Mouse (Mus musculus): ENCODE measurements around the gene Sec13. TPM values are rescaled to one million over a fixed set of nuclear protein-coding genes. Genes with fewer than 3 reads are reported as not detected.
"Not testable (repeated sequence)": the region's sequence is repeated elsewhere in the genome, so short reads cannot be mapped to it uniquely, and the experiment has no call there.

The Sec13 gene
- polyA plus RNA-seq, 1 experiment from 2014 or later: 244 TPM

DNA sequence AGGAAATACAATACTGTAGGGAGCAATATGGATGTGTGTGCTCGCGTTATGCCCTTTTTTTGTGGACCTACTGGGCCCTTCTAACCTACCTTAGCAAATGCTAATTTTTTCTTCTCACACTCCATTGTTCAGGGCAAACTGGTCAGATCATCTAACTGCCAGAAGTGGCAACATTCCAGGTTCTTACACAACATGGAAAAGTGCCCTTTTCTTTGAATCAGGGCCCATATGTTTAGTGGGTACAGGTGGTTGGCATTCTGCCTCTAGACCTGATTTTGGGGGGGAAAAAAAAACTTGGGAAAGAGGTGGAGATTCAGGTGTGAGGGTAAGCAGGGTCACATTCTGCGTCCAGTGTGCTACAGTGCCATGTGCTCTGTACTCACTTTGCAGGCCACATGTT is 23.0 kb downstream of the Sec13 start:
- ATAC-seq (ENCODE audit: insufficient read depth, low FRiP score): no peak
- no peak overlapping the region for H3K27ac ChIP-seq (ENCODE audit: low read length)
- no peaks in the 10 kb centered on the region for H3K9me3 ChIP-seq (replicated peaks; ENCODE audit: control insufficient read depth, low read length)
- peaks cover 17% of the 10 kb centered on the region; the same call in 1 of the 2 replicates for H3K36me3 ChIP-seq (ENCODE audit: control insufficient read depth, insufficient read depth, low read length)
- H3K27me3 ChIP-seq (ENCODE audit: control insufficient read depth, insufficient read depth, low read length): no peaks in the 10 kb centered on the region
- H3K9ac ChIP-seq (ENCODE audit: low read length): no peak overlapping the region
- H3K4me1 ChIP-seq (ENCODE audit: control insufficient read depth, insufficient read depth, low read length): no peaks in the 10 kb centered on the region
- 88% methylated on average over 3 of the region's 3 CpGs for WGBS
- H3K4me3 ChIP-seq (replicated peaks; ENCODE audit: low read length): no peak overlapping the region
- no peak overlapping the region for H3K4me2 ChIP-seq (ENCODE audit: low read depth, low read length)

- H3K27ac ChIP-seq (ENCODE audit: low read length): no peak overlapping the region
- no peaks in the 10 kb centered on the region for H3K27me3 ChIP-seq (ENCODE audit: control insufficient read depth, insufficient read depth, low read length)
- H3K4me1 ChIP-seq (ENCODE audit: control insufficient read depth, insufficient read depth, low read length): no peaks in the 10 kb centered on the region
- H3K4me3 ChIP-seq (replicated peaks; ENCODE audit: low read length): no peak overlapping the region
- ATAC-seq (ENCODE audit: insufficient read depth, low FRiP score): no peak
- peaks cover 22% of the 10 kb centered on the region; the same call in 1 of the 2 replicates for H3K36me3 ChIP-seq (ENCODE audit: control insufficient read depth, insufficient read depth, low read length)
- H3K9me3 ChIP-seq (replicated peaks; ENCODE audit: control insufficient read depth, low read length): no peaks in the 10 kb centered on the region
- no peak overlapping the region for H3K4me2 ChIP-seq (ENCODE audit: low read depth, low read length)
- no peak overlapping the region for H3K9ac ChIP-seq (ENCODE audit: low read length)
- 37% methylated on average over 1 of the region's 1 CpGs for WGBS
Measured at GRCm38 (mm10) chr6:113714797-113715196, 25.7 kb downstream of the Sec13 start.

- no peaks in the 10 kb centered on the region for H3K27me3 ChIP-seq (ENCODE audit: control insufficient read depth, insufficient read depth, low read length)
- H3K4me2 ChIP-seq (ENCODE audit: low read depth, low read length): no peak overlapping the region
- no peak overlapping the region for H3K9ac ChIP-seq (ENCODE audit: low read length)
- H3K4me1 ChIP-seq (ENCODE audit: control insufficient read depth, insufficient read depth, low read length): no peaks in the 10 kb centered on the region
- H3K9me3 ChIP-seq (replicated peaks; ENCODE audit: control insufficient read depth, low read length): no peaks in the 10 kb centered on the region
- WGBS: 84% methylated on average over 2 of the region's 2 CpGs
- no peak overlapping the region for H3K27ac ChIP-seq (ENCODE audit: low read length)
- H3K4me3 ChIP-seq (replicated peaks; ENCODE audit: low read length): no peak overlapping the region
- peaks cover 24% of the 10 kb centered on the region for H3K36me3 ChIP-seq (ENCODE audit: control insufficient read depth, insufficient read depth, low read length)
- ATAC-seq (ENCODE audit: insufficient read depth, low FRiP score): no peak
Measured at GRCm38 (mm10) chr6:113714276-113714675, 26.3 kb downstream of the Sec13 start.

DNA sequence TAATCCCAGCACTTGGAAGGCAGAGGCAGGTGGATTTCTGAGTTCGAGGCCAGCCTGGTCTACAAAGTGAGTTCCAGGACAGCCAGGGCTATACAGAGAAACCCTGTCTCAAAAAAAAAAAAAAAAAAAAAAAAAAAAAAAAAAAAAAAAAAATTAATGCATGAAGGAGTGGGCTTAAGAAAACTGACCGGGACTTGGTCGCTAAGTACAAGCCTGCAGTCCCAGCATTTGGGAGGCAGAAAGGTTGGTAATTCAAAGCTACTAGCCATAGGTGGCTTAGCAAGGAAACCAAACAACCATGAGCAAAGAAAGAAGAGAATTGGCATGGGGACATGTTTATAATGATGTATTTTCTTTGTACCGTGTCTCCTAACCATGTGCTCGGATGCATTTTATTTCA is 27.2 kb downstream of the Sec13 start:
- not testable (repeated sequence) for H3K9me3 ChIP-seq (replicated peaks; ENCODE audit: control insufficient read depth, low read length); H3K27me3 ChIP-seq (ENCODE audit: control insufficient read depth, insufficient read depth, low read length); H3K4me2 ChIP-seq (ENCODE audit: low read depth, low read length); ATAC-seq (ENCODE audit: insufficient read depth, low FRiP score); H3K4me1 ChIP-seq (ENCODE audit: control insufficient read depth, insufficient read depth, low read length); H3K27ac ChIP-seq (ENCODE audit: low read length); H3K4me3 ChIP-seq (replicated peaks; ENCODE audit: low read length); H3K9ac ChIP-seq (ENCODE audit: low read length)
- 85% methylated on average over 5 of the region's 5 CpGs for WGBS
- peaks cover 22% of the 10 kb centered on the region for H3K36me3 ChIP-seq (ENCODE audit: control insufficient read depth, insufficient read depth, low read length)

DNA sequence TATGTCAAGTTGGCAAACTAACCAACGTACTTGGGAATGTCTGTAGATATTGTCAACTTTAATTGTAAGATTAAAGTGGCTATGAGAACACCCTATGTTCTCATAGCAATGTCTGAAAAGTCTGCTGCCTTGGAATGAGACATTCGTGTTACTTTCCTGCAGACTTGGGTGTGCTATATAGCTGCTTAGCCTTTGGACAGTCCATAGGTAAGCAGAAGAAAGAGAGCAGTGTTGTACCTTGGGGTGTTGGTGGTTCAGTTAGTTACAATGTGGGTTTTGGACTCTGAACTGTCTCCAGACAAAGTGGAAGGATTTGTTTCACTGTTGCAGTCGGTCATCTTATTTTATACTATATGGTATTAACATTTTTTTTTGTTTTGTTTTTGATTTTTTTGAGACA is 27.8 kb downstream of the Sec13 start:
- no peaks in the 10 kb centered on the region for H3K27me3 ChIP-seq (ENCODE audit: control insufficient read depth, insufficient read depth, low read length)
- no peaks in the 10 kb centered on the region for H3K4me1 ChIP-seq (ENCODE audit: control insufficient read depth, insufficient read depth, low read length)
- no peak overlapping the region for H3K4me2 ChIP-seq (ENCODE audit: low read depth, low read length)
- peaks cover 22% of the 10 kb centered on the region for H3K36me3 ChIP-seq (ENCODE audit: control insufficient read depth, insufficient read depth, low read length)
- WGBS: 92% methylated on average over 3 of the region's 3 CpGs
- H3K4me3 ChIP-seq (replicated peaks; ENCODE audit: low read length): no peak overlapping the region
- H3K9me3 ChIP-seq (replicated peaks; ENCODE audit: control insufficient read depth, low read length): no peaks in the 10 kb centered on the region
- H3K27ac ChIP-seq (ENCODE audit: low read length): no peak overlapping the region
- no peak overlapping the region for H3K9ac ChIP-seq (ENCODE audit: low read length)
- no peak for ATAC-seq (ENCODE audit: insufficient read depth, low FRiP score)

DNA sequence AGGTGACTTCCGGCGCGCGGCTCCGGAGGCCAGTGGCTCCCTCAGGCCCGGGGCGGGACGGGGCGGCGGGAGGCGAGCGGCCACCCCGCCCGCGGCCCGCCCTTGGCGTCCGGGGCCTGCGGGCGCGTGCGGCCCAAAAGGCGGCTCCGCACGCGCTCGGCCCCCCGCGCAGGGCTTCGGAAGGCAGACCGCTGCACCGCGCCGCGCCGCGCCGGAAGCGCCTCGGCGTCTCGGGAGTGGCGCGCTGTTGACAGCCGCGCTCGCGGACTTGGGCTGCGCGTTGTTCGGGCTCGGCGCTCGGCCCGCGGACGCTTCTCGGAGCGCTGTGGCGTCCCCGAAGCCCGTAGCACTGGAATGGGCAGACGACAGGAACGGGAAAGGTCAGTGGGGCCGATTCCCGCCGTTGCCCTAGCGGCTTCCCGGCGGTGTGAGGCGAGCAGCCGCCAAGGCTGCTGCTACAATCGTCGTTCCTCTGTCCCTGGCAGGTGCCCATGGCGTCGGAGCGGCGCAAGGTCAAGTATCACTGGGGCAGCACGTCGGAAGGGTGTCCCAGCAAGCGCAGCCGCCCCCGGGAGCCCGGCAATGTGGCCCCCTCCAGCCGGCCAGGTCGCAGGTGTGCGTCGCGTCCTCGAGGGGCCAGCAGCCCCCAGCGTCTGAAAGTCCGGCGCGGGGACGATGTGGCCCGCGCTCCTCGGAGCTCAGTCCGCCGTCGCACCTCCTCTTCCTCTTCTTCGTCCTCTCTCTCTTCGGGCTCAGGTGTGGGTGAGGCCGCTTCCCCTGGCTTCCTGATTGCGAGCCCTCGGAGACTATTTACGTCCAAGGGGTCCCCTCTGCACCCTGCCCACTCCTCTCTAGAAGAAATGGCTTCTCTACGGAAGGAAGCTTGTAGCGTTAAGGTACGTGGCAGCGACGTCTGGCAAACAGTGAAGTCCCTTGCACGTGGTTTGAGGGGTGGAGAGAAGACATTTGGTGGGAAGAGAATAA is 43.0 kb downstream of the Sec13 start:
- Histone ChIP-seq H3K27me3 (ENCODE audit: control insufficient read depth, insufficient read depth, low read length) (no peaks in the 10 kb centered on the region), H3K27ac (ENCODE audit: low read length) (peak overlapping the region; percentile 93), H3K4me1 (ENCODE audit: control insufficient read depth, insufficient read depth, low read length) (peaks cover 21% of the 10 kb centered on the region), H3K36me3 (ENCODE audit: control insufficient read depth, insufficient read depth, low read length) (peaks cover 10% of the 10 kb centered on the region; the same call in 1 of the 2 replicates), H3K9ac (ENCODE audit: low read length) (peak overlapping the region; percentile 90), H3K4me2 (ENCODE audit: low read depth, low read length) (peak overlapping the region; percentile 96), H3K4me3 (replicated peaks; ENCODE audit: low read length) (peak overlapping the region; percentile 95), H3K9me3 (replicated peaks; ENCODE audit: control insufficient read depth, low read length) (no peaks in the 10 kb centered on the region)
- WGBS: under 1% methylated on average over 89 of the region's 113 CpGs
- no peak; the same call in 1 of the 2 replicates for ATAC-seq (ENCODE audit: insufficient read depth, low FRiP score)

- peak within 1 kb of the TSS; percentile 90 for H3K9ac ChIP-seq (ENCODE audit: low read length)
- H3K9me3 ChIP-seq (replicated peaks; ENCODE audit: control insufficient read depth, low read length): no peaks in the 10 kb centered on the region
- H3K4me1 ChIP-seq (ENCODE audit: control insufficient read depth, insufficient read depth, low read length): peaks cover 21% of the 10 kb centered on the region
- no peaks in the 10 kb centered on the region for H3K27me3 ChIP-seq (ENCODE audit: control insufficient read depth, insufficient read depth, low read length)
- H3K27ac ChIP-seq (ENCODE audit: low read length): peak within 1 kb of the TSS; percentile 93
- H3K4me2 ChIP-seq (ENCODE audit: low read depth, low read length): peak within 1 kb of the TSS; percentile 96
- H3K36me3 ChIP-seq (ENCODE audit: control insufficient read depth, insufficient read depth, low read length): peaks cover 2% of the 10 kb centered on the region; the same call in 1 of the 2 replicates
- ATAC-seq (ENCODE audit: insufficient read depth, low FRiP score): peak; percentile 99
- H3K4me3 ChIP-seq (replicated peaks; ENCODE audit: low read length): peak within 1 kb of the TSS; percentile 95
- WGBS: under 1% methylated on average over 58 of the region's 58 CpGs
Measured at GRCm38 (mm10) chr6:113696582-113697221, 43.8 kb downstream of the Sec13 start, which contains the start of gene Tatdn2. Tatdn2 (plus strand) TSS chr6:113697050.

DNA sequence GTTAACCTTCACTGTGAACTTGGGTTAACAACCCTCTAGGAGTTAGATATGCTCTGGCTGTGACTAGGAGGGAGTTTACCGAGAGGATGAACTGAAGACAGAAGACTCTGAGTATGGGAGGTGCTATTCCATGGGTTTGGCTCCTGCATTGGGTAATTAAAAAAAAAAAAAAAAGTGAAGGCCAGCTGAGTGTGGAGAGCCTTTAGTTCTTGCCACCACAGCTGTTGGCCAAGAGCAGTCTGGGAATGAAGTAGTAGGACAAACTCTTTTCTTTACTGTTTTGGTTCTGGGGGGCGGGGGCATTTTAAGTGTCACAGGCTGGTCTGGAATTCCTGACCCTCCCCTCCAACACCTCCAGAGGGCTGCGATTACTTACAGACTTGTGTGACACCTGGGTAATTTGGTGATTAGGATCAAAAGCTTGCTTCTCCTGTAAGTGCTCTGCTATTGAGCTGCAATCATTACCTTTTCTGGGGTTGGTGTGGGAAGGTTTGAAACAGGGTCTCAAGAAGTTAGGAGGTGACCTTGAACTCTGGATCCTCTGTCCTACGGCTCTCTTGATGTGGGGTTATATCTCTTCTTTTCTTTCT is 44.7 kb downstream of the Sec13 start:
- H3K4me2 ChIP-seq (ENCODE audit: low read depth, low read length): peak overlapping the region; percentile 56
- no peaks in the 10 kb centered on the region for H3K27me3 ChIP-seq (ENCODE audit: control insufficient read depth, insufficient read depth, low read length)
- H3K9ac ChIP-seq (ENCODE audit: low read length): peak overlapping the region; percentile 58
- ATAC-seq (ENCODE audit: insufficient read depth, low FRiP score): no peak
- peaks cover 24% of the 10 kb centered on the region for H3K4me1 ChIP-seq (ENCODE audit: control insufficient read depth, insufficient read depth, low read length)
- 45% methylated on average over 4 of the region's 4 CpGs for WGBS
- peak overlapping the region; percentile 93 for H3K27ac ChIP-seq (ENCODE audit: low read length)
- H3K9me3 ChIP-seq (replicated peaks; ENCODE audit: control insufficient read depth, low read length): no peaks in the 10 kb centered on the region
- H3K4me3 ChIP-seq (replicated peaks; ENCODE audit: low read length): peak overlapping the region; percentile 95
- no peaks in the 10 kb centered on the region for H3K36me3 ChIP-seq (ENCODE audit: control insufficient read depth, insufficient read depth, low read length)
